Mouse (Mus musculus) G1E (cell line): ENCODE data around the gene Fhl3.

Source experiments
- CTCF ChIP-seq: IDR thresholded peaks from 2 replicates; pipeline ENCODE4 v1.5.1; 2012; ENCODE audit warnings: low read depth, low read length, inconsistent platforms, mixed read lengths
- GATA1 ChIP-seq: IDR thresholded peaks from 2 replicates; pipeline ENCODE4 v1.6.1; 2012; ENCODE audit warnings: borderline replicate concordance, low read length, inconsistent platforms, mixed read lengths
- POLR2AphosphoS5 ChIP-seq: IDR thresholded peaks from 2 replicates; pipeline ENCODE4 v1.6.1; 2012; ENCODE audit warnings: low read depth, low read length, inconsistent platforms; ENCODE audit not compliant: insufficient replicate concordance
- TAL1 ChIP-seq: conservative IDR thresholded peaks from 2 replicates; pipeline ENCODE4 v1.6.1; 2012; ENCODE audit warnings: low read depth, low read length, inconsistent platforms, mixed read lengths

GRCm38 (mm10) chr4:124708518-124709477 lies 8.3 kb downstream of the Fhl3 start:
- TF ChIP-seq CTCF (no peak), GATA1 (no peak), TAL1 (no peak), POLR2AphosphoS5 (no peak)
